Mouse (Mus musculus) neural tube, embryonic 11.5 days (tissue): ENCODE measurements at regions not wholly inside any gene's neighbourhood (a gene's known extent, or its start where the extent isn't known, plus 50 kb on each side); places are given as distances from the start of the nearest gene placed in this dataset.

Experiments used
- ATAC-seq: fragments of 200-750 bp; cut with Nextera tagmentation; 2 replicates; pipeline ENCODE4 v1.8.0; 2017; ENCODE audit warnings: moderate number of reproducible peaks, mild to moderate bottlenecking, moderate TSS enrichment, moderate library complexity; ENCODE audit not compliant: insufficient read depth, low FRiP score, low TSS enrichment
- DNase-seq: peaks from one replicate; pipeline ENCODE4 v3.0.0-alpha.2; 2015; ENCODE audit warnings: low spot score
- H3K27ac ChIP-seq: fragments of 300-500 bp; sonication (generic); 2 replicates; pipeline ENCODE4 v1.5.1; 2014; ENCODE audit warnings: low read depth, mild to moderate bottlenecking, low read length
- H3K27me3 ChIP-seq: fragments of 300-500 bp; sonication (generic); 2 replicates; pipeline ENCODE4 v1.6.1; 2014; ENCODE audit warnings: mild to moderate bottlenecking, low read length, mixed read lengths; ENCODE audit not compliant: control insufficient read depth, insufficient read depth
- H3K36me3 ChIP-seq: fragments of 300-500 bp; sonication (generic); 2 replicates; pipeline ENCODE4 v1.6.1; 2014; ENCODE audit warnings: mild to moderate bottlenecking, low read length, moderate library complexity, mixed read lengths; ENCODE audit not compliant: control insufficient read depth, insufficient read depth
- H3K4me1 ChIP-seq: fragments of 300-500 bp; sonication (generic); 2 replicates; pipeline ENCODE4 v1.6.1; 2014; ENCODE audit warnings: low read length, mixed read lengths; ENCODE audit not compliant: control insufficient read depth, insufficient read depth
- H3K4me2 ChIP-seq: fragments of 300-500 bp; sonication (generic); 2 replicates; pipeline ENCODE4 v1.6.1; 2014; ENCODE audit warnings: low read depth, mild to moderate bottlenecking, moderate library complexity
- H3K4me3 ChIP-seq: fragments of 300-500 bp; sonication (generic); 2 replicates; pipeline ENCODE4 v1.5.1; 2014; ENCODE audit warnings: low read depth, low read length
- H3K9ac ChIP-seq: fragments of 300-500 bp; sonication (generic); 2 replicates; pipeline ENCODE4 v1.6.1; 2014; ENCODE audit warnings: mild to moderate bottlenecking, low read length
- H3K9me3 ChIP-seq: fragments of 300-500 bp; sonication (generic); 2 replicates; pipeline ENCODE4 v1.6.1; 2016; ENCODE audit warnings: low read length; ENCODE audit not compliant: control insufficient read depth
- WGBS: fragments of 180-500 bp; shearing (Covaris S2); extraction: QIAGEN DNeasy Blood & Tissue Kit; methylation state at CpG from one replicate; pipeline ENCODE4 v1.1.7; 2014; 5-methylcytosine and 5-hydroxymethylcytosine counted together

- ATAC-seq (no peak), DNase-seq (no peak)
- no peaks in the 10 kb centered on the region for H3K4me1 ChIP-seq
- no peak overlapping the region for H3K27ac ChIP-seq
- no peak overlapping the region for H3K4me2 ChIP-seq
- H3K9ac ChIP-seq = no peak overlapping the region
- H3K9me3 ChIP-seq = no peaks in the 10 kb centered on the region
- no peaks in the 10 kb centered on the region for H3K36me3 ChIP-seq
- no peak overlapping the region for H3K4me3 ChIP-seq
- 75% methylated on average over 3 of the region's 3 CpGs for WGBS
- H3K27me3 ChIP-seq = no peaks in the 10 kb centered on the region
These were observed 148.0 kb upstream of the Col8a1 start for GRCm38 (mm10) chr16:57902498-57902897.

- no peaks in the 10 kb centered on the region for H3K4me1 ChIP-seq
- H3K9me3 ChIP-seq = no peaks in the 10 kb centered on the region
- H3K9ac ChIP-seq = no peak overlapping the region
- 52% methylated on average over 2 of the region's 2 CpGs for WGBS
- no peak overlapping the region for H3K4me2 ChIP-seq
- H3K27me3 ChIP-seq = no peaks in the 10 kb centered on the region
- H3K4me3 ChIP-seq = no peak overlapping the region
- ATAC-seq (no peak), DNase-seq (no peak)
- H3K36me3 ChIP-seq = no peaks in the 10 kb centered on the region
- no peak overlapping the region for H3K27ac ChIP-seq
These were observed 157.5 kb upstream of the Col8a1 start for GRCm38 (mm10) chr16:57912001-57912400.

- no peak for ATAC-seq
- H3K27me3 ChIP-seq = no peaks in the 10 kb centered on the region
- 70% methylated on average over 1 of the region's 1 CpGs for WGBS
These were observed 160.0 kb upstream of the Col8a1 start for GRCm38 (mm10) chr16:57914506-57914905.

GRCm38 (mm10) chr16:57915451-57915850, 160.9 kb upstream of the Col8a1 start:
- DNase-seq = no peak
- H3K4me2 ChIP-seq = no peak overlapping the region
- 73% methylated on average over 2 of the region's 2 CpGs for WGBS
- ATAC-seq = no peak
- no peaks in the 10 kb centered on the region for H3K27me3 ChIP-seq
- H3K36me3 ChIP-seq = no peaks in the 10 kb centered on the region
- H3K27ac ChIP-seq = no peak overlapping the region
- H3K9me3 ChIP-seq = no peaks in the 10 kb centered on the region
- H3K9ac ChIP-seq = no peak overlapping the region
- H3K4me1 ChIP-seq = no peaks in the 10 kb centered on the region
- no peak overlapping the region for H3K4me3 ChIP-seq

More at GRCm38 (mm10) chr16:57914506-57914905, 160.0 kb upstream of the Col8a1 start:
- no peaks in the 10 kb centered on the region for H3K9me3 ChIP-seq
- H3K36me3 ChIP-seq = no peaks in the 10 kb centered on the region
- no peaks in the 10 kb centered on the region for H3K4me1 ChIP-seq
- no peak for DNase-seq
- H3K4me3 ChIP-seq = no peak overlapping the region
- H3K9ac ChIP-seq = no peak overlapping the region
- H3K4me2 ChIP-seq = no peak overlapping the region
- H3K27ac ChIP-seq = no peak overlapping the region

DNA sequence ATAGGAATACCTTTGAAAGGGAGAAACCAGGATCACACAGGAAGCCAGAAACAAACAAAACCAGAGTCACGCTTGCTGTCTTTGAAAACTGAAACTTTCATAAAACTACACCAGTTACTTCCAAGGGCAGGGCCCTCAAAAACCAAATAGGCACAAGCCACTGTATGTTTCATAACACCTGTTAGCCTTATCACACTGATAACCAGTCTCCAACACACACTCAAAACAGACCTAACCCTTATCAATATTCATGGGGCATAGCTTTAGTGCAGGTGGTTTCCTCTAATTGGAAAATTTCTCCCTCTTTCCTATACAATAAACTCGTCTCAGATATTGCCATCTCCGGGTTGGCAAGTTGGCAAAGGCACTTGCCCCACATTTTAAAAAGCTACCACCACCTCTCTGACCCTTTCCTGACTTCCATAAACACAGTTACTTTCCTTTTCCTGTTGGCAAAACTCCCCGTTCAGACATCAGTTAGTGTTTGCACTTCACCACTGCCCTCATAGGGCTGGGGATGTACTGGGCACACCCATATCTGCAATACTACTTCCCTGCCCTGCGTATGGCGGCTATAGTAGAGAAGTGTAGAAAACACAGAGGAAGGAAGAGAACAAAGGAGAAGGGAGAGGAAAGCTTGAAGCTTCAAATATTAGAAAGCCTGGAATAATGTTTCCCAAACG, 169.1 kb upstream of the Col8a1 start:
- H3K27me3 ChIP-seq = no peaks in the 10 kb centered on the region
- no peak overlapping the region for H3K4me3 ChIP-seq
- DNase-seq = no peak
- no peaks in the 10 kb centered on the region for H3K9me3 ChIP-seq
- no peaks in the 10 kb centered on the region for H3K4me1 ChIP-seq
- no peaks in the 10 kb centered on the region for H3K36me3 ChIP-seq
- no peak overlapping the region for H3K9ac ChIP-seq
- ATAC-seq = no peak
- WGBS = 79% methylated on average over 7 of the region's 7 CpGs
- no peak overlapping the region for H3K4me2 ChIP-seq
- H3K27ac ChIP-seq = no peak overlapping the region

- no peaks in the 10 kb centered on the region for H3K9me3 ChIP-seq
- H3K4me1 ChIP-seq = no peaks in the 10 kb centered on the region
- H3K36me3 ChIP-seq = no peaks in the 10 kb centered on the region
- no peak overlapping the region for H3K4me3 ChIP-seq
- 88% methylated on average over 4 of the region's 4 CpGs for WGBS
- H3K9ac ChIP-seq = no peak overlapping the region
- DNase-seq = no peak
- no peaks in the 10 kb centered on the region for H3K27me3 ChIP-seq
- no peak for ATAC-seq
- no peak overlapping the region for H3K27ac ChIP-seq
- H3K4me2 ChIP-seq = no peak overlapping the region
These were observed 169.6 kb upstream of the Col8a1 start for GRCm38 (mm10) chr16:57924130-57924495.

- Histone ChIP-seq H3K27ac (no peak overlapping the region), H3K4me1 (no peaks in the 10 kb centered on the region), H3K9me3 (no peaks in the 10 kb centered on the region), H3K9ac (no peak overlapping the region), H3K36me3 (no peaks in the 10 kb centered on the region), H3K4me3 (no peak overlapping the region), H3K27me3 (no peaks in the 10 kb centered on the region), H3K4me2 (no peak overlapping the region)
- ATAC-seq (no peak), DNase-seq (no peak)
- 82% methylated on average over 4 of the region's 4 CpGs for WGBS
These were observed 173.3 kb upstream of the Col8a1 start for GRCm38 (mm10) chr16:57927816-57928215.

DNA sequence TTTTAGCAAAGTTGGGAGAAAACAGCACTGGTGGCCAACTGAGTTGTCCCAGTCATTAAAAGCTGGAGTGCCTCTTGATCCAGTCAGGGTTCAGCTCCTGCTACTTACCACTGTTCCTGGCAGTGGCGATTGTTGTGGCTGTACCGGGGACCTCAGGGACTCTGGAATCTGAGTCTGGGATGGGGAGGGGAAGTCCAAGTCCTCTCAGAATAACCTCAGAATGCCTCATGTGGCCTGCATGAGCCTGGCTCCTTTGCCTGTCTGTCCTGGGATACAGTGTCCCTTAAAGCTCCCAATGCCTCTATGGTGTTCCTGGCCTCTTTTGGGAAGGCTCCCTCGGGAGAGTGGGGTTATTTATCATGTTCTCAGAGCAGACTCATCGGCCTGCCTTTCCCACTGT, 173.8 kb upstream of the Col8a1 start:
- WGBS = 47% methylated on average over 4 of the region's 4 CpGs
- no peak overlapping the region for H3K4me3 ChIP-seq

DNA sequence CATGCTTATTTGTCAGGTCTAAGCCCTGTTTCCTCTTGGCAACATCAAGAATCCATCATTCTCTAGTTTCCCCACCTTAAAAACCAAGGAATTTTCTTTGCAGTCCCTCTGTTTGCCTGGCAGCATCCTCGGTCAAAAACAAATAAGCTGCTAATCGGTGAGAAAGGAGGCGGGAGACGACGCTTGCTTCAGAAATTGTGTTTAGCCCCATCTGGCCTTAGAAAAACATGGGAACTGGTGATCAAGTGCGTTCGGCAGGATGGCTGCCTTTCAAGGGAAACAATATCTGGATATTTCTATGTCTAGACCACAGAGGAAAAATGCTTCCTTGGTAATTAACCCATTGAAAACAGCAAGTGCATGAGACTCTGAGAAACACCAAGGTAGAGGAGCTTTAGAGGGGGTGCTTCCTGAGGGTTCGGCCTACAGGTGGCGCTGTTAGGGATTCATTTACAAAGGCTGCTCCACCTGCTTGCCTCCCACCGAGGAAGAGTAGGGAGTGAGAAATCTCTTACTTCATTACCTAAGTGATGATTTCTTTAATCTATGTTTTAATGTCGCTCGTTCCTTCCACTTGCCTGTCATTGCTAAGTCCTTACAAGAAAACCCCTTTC, 174.7 kb upstream of the Col8a1 start:
- H3K9ac ChIP-seq = no peak overlapping the region
- H3K27me3 ChIP-seq = no peaks in the 10 kb centered on the region
- ATAC-seq (no peak), DNase-seq (no peak)
- 84% methylated on average over 12 of the region's 12 CpGs for WGBS
- H3K9me3 ChIP-seq = no peaks in the 10 kb centered on the region
- H3K4me3 ChIP-seq = no peak overlapping the region
- H3K27ac ChIP-seq = no peak overlapping the region
- H3K36me3 ChIP-seq = no peaks in the 10 kb centered on the region
- no peaks in the 10 kb centered on the region for H3K4me1 ChIP-seq
- no peak overlapping the region for H3K4me2 ChIP-seq

More for the DNA sequence above, 173.8 kb upstream of the Col8a1 start:
- no peaks in the 10 kb centered on the region for H3K27me3 ChIP-seq
- no peaks in the 10 kb centered on the region for H3K36me3 ChIP-seq
- no peak for ATAC-seq
- no peak for DNase-seq
- no peaks in the 10 kb centered on the region for H3K9me3 ChIP-seq
- no peak overlapping the region for H3K27ac ChIP-seq
- H3K9ac ChIP-seq = no peak overlapping the region
- no peak overlapping the region for H3K4me2 ChIP-seq
- no peaks in the 10 kb centered on the region for H3K4me1 ChIP-seq
